Mouse (Mus musculus): ENCODE data around the gene Hist1h2ad. TPM values are rescaled to one million over a fixed set of nuclear protein-coding genes. Genes with fewer than 3 reads are reported as not detected.
A peak's percentile ranks its signal among the peaks of the same experiment; 100 is the strongest.
"Not testable (repeated sequence)": the region's sequence is repeated elsewhere in the genome, so short reads cannot be mapped to it uniquely, and the experiment has no call there.

Hist1h2ad gene
- polyA plus RNA-seq, 1 experiment from 2014 or later: 3.0 TPM

DNA sequence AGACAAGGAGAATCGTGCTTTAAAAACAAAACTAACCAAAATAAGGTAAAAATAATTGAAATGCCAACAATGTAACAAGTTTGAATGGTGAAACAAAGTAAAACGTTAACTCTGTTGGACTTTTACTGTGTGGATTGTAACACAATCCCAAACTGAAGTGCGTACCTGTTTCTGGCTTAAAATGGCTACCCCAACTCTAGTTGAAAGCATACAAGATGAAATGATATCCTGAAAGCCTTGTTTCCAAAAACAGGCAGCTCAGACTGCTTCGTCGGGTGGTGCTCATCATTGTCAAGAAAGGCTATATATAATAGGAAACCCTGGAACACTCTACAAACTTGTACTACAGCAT, 12.7 kb upstream of the Hist1h2ad start:
- H3K9ac ChIP-seq: peak overlapping the region; percentile 74
- H3K4me2 ChIP-seq (replicated peaks): peak overlapping the region; percentile 69
- H3K36me3 ChIP-seq; H3K9me3 ChIP-seq; H3K4me1 ChIP-seq; H3K27me3 ChIP-seq; ATAC-seq (ENCODE audit: low FRiP score, low read depth): not testable (repeated sequence)
- H3K27ac ChIP-seq: peak overlapping the region; percentile 96
- 0% methylated on average over 2 of the region's 5 CpGs for WGBS
- peak overlapping the region; percentile 48 for H3K4me3 ChIP-seq

DNA sequence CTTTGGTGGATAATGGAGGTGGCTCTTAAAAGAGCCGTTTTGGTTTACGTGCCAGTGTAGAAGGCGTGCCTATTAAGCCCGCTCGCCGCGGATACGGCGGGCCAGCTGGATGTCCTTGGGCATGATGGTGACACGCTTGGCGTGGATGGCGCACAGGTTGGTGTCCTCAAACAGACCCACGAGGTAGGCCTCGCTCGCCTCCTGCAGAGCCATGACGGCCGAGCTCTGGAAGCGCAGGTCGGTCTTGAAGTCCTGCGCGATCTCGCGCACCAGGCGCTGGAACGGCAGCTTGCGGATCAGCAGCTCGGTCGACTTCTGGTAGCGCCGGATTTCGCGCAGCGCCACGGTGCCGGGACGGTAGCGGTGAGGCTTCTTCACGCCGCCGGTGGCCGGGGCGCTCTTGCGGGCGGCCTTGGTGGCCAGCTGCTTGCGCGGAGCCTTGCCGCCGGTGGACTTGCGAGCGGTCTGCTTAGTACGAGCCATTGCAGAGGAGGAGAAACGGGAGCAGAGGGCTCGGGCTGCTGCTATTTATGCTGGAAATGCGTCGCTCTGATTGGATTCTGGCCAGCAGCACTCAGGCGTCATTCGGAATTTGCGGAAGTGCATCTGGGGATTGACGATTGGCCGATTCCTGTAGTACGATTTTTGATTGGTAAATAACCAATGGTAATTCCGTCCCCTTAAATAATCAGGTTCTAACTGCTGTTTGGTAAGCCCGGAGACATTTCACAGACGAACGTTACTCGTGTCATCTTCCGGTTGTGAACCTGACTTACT, 12.1 kb upstream of the Hist1h2ad start, which contains the start of gene Hist1h3e:
Gene Hist1h3e, minus strand, starts transcription at position 487 of the 777 bp plus-strand sequence.
- Histone ChIP-seq H3K4me3 (peak within 1 kb of the TSS; percentile 48), H3K9ac (peak within 1 kb of the TSS; percentile 74), H3K27ac (peak within 1 kb of the TSS; percentile 96), H3K4me2 (replicated peaks) (peak within 1 kb of the TSS; percentile 69)
- H3K4me1 ChIP-seq, H3K9me3 ChIP-seq, H3K27me3 ChIP-seq, H3K36me3 ChIP-seq: not testable (repeated sequence)
- peak; percentile 95 for ATAC-seq (ENCODE audit: low FRiP score, low read depth)
- WGBS: under 1% methylated on average over 65 of the region's 67 CpGs

DNA sequence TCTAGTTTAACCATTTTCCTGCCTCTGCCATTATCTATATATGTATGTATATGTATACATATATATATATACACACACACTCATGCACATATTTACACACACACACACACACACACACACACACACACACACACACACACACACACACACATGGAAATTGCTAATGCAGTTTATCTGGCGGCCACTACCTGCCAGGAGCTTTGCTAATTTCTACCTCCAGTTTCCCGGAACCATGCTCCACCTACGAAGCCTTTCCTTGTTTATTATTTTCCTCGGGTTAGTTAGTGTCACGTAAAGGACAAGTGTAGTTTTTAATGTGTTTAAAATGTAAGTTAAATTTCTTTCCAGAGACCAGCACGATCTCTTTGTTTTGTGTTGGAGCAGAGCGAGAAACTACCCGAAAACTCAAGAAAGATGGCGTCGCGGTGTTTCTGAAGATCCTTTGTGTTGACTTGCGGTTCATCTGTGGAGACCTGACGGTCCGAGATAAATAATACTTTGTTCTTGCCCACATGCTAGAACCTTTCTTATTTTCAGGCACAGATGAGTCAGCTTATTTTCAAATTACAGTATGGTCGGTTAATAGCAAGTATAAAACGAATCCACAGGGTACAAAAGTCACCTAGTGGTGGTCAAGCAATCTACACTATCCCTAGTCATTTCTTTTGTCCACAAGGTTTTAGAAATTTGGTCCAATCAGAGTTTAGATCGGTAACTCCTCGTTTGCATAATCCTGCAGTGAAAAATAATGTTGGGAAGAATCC, 11.3 kb upstream of the Hist1h2ad start:
- ATAC-seq (ENCODE audit: low FRiP score, low read depth): peak; percentile 68; the same call in 1 of the 2 replicates
- H3K9ac ChIP-seq: peak overlapping the region; percentile 74
- WGBS: 5% methylated on average over 18 of the region's 18 CpGs

DNA sequence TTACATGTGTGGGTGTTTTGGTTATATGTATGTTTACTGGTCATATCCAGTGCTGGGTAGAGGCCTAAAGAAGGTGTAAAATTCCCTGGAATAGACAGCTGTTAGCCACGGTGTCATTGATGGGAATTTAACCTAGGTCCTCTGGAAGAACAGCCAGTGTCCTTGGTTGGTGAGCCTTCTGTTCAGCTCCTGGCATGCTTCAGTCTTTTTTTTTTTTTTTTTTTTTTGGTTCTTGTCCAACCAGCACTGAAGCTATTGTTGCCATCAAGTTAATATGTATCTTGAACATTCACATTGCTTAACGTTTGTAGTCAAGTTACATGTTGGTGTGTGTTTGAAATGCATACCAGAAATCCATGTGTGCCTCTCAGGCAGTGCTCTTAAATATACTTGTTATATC, 9.7 kb upstream of the Hist1h2ad start:
- Histone ChIP-seq H3K4me1 (no peaks in the 10 kb centered on the region; the same call in 1 of the 2 replicates), H3K9me3 (no peaks in the 10 kb centered on the region), H3K27me3 (no peaks in the 10 kb centered on the region), H3K27ac (no peak overlapping the region), H3K9ac (no peak overlapping the region), H3K36me3 (no peaks in the 10 kb centered on the region), H3K4me2 (replicated peaks) (no peak overlapping the region), H3K4me3 (no peak overlapping the region)
- WGBS: 89% methylated on average over 2 of the region's 2 CpGs
- ATAC-seq (ENCODE audit: low FRiP score, low read depth): no peak

More for the DNA sequence above, 11.3 kb upstream of the Hist1h2ad start:
- Histone ChIP-seq H3K27ac (peak overlapping the region; percentile 96), H3K27me3 (no peaks in the 10 kb centered on the region), H3K36me3 (no peaks in the 10 kb centered on the region), H3K9me3 (no peaks in the 10 kb centered on the region), H3K4me3 (peak overlapping the region; percentile 48), H3K4me2 (replicated peaks) (peak overlapping the region; percentile 69), H3K4me1 (no peaks in the 10 kb centered on the region; the same call in 1 of the 2 replicates)

DNA sequence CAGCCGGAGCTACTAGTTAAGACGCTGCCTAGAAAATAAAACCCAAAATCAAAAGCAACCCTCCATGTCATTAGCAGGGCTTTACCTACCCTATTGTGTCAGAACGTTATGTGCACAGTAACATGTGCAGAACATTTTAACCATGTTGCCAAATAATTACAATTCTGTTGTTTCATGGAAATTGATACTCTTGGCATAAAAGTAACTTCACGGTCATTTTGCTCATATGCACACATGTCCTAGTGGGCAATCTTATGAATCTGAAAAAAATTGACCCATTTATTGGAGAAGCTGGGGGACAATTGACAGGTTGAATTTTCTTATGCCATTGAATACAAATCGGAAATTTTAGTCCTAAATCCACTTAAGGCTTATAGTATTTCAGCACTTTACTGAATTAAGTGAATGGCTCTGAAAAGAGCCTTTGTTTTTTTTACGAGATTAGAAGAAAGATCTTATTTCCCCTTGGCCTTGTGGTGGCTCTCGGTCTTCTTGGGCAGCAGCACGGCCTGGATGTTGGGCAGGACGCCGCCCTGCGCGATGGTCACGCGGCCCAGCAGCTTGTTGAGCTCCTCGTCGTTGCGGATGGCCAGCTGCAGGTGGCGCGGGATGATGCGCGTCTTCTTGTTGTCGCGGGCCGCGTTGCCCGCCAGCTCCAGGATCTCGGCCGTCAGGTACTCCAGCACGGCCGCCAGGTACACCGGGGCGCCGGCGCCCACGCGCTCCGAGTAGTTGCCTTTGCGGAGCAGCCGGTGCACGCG, 3.7 kb upstream of the Hist1h2ad start:
- not testable (repeated sequence) for H3K9me3 ChIP-seq
- peak overlapping the region; percentile 63 for H3K9ac ChIP-seq

DNA sequence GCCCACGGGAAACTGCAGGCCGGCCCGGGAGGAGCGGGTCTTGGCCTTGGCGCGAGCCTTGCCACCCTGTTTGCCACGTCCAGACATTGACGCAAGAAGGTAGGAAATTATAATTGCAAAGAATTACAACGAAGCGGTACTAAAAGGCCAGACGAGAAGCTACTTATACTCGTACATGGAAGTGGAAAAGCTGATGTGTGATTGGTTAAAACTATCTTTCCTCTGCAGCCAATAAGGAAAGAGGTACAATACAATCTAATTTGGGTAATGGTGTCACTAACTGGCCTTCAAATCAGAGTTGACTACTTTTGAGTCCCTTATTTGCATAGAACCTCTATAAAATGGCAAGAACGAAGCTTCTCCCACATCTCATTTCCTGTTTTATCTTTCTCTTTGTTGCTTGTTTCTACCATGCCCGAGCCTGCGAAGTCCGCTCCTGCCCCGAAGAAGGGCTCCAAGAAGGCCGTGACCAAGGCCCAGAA, 3.1 kb upstream of the Hist1h2ad start, which contains the start of the genes Hist1h2ae and Hist1h2bg:
Gene Hist1h2ae, minus strand, starts transcription at position 199 of the 482 bp plus-strand sequence.
Gene Hist1h2bg, plus strand, starts transcription at position 375 of the 482 bp plus-strand sequence.
- Histone ChIP-seq H3K4me3 (peak within 1 kb of the TSS; percentile 53), H3K4me2 (replicated peaks) (peak within 1 kb of the TSS; percentile 75), H3K9ac (peak within 1 kb of the TSS; percentile 80), H3K36me3 (no peaks in the 10 kb centered on the region), H3K27me3 (no peaks in the 10 kb centered on the region), H3K4me1 (peaks cover 22% of the 10 kb centered on the region), H3K9me3 (no peaks in the 10 kb centered on the region), H3K27ac (peak within 1 kb of the TSS; percentile 96)
- under 1% methylated on average over 18 of the region's 18 CpGs for WGBS
- ATAC-seq (ENCODE audit: low FRiP score, low read depth): peak; percentile 90

More for the DNA sequence above, 3.7 kb upstream of the Hist1h2ad start:
- not testable (repeated sequence) for ATAC-seq (ENCODE audit: low FRiP score, low read depth); H3K27me3 ChIP-seq; H3K36me3 ChIP-seq
- Histone ChIP-seq H3K27ac (peak overlapping the region; percentile 96), H3K4me3 (peak overlapping the region; percentile 53), H3K4me2 (replicated peaks) (peak overlapping the region; percentile 75), H3K4me1 (peaks cover 22% of the 10 kb centered on the region)
- WGBS: 1% methylated on average over 27 of the region's 41 CpGs

DNA sequence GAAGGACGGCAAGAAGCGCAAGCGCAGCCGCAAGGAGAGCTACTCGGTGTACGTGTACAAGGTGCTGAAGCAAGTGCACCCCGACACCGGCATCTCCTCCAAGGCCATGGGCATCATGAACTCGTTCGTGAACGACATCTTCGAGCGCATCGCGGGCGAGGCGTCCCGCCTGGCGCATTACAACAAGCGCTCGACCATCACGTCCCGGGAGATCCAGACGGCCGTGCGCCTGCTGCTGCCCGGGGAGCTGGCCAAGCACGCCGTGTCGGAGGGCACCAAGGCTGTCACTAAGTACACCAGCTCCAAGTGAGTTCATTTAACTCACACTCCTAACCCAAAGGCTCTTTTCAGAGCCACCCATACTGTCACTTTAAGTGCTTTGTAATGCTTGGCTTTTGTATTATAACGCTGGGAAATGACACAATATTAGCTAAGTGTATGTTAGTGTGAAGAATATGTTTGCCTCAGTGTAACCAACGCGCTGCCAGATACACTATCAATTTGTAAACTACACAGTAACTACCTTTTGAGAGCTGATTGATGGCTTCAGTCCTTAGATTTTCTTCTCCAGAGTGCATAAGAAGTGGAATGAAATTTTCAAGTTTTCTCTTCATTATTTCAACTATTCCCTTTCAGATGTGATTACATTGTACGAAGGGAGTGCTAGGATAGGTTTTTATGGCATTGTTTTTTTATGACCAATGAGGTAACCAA, 2.5 kb upstream of the Hist1h2ad start:
- WGBS: under 1% methylated on average over 16 of the region's 34 CpGs

DNA sequence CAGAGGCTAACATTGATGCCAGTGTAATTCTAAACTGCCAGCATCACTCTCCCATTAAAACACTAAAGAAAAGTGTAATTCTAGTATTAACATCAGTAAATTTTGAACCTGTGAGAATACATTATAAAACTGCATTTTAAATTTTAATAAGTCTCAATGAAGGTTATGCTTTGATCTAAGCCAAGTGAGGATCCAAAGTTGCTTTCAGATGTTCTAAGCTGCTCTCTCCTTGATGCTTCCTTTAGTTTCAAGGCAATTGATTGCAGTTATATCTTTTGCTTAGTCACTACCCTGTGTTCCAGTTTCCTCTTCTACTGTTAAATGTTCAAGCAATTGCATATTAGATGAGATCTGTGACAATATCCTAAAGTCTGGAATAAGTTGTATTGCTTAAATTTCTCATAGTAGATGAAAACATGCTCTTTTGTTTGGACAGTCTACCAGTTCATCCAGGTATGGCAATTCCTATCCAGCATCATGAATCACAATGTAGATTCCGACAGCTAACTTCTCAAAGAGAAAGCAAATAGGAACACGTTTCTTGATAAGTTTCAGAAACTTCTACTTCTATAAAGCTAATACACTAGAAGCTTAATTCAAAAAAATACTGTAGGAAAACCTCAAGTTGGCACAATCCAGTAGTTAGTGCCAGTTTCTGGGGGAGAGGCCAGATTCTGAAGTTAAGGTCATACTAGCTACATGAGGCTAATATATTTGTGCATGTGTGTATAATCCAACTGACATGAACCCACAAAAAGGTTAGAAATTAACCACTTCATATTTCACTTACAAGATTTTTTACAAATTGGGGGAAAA, 1.8 kb upstream of the Hist1h2ad start:
- Histone ChIP-seq H3K9me3 (no peaks in the 10 kb centered on the region), H3K27ac (peak overlapping the region; percentile 96), H3K4me2 (replicated peaks) (peak overlapping the region; percentile 75), H3K4me3 (peak overlapping the region; percentile 53), H3K9ac (peak overlapping the region; percentile 80), H3K36me3 (no peaks in the 10 kb centered on the region), H3K27me3 (no peaks in the 10 kb centered on the region), H3K4me1 (peaks cover 35% of the 10 kb centered on the region)
- ATAC-seq (ENCODE audit: low FRiP score, low read depth): no peak
- WGBS: 36% methylated on average over 2 of the region's 2 CpGs

More for the DNA sequence above, 2.5 kb upstream of the Hist1h2ad start:
- peak overlapping the region; percentile 80 for H3K9ac ChIP-seq
- H3K36me3 ChIP-seq; H3K9me3 ChIP-seq; ATAC-seq (ENCODE audit: low FRiP score, low read depth); H3K27me3 ChIP-seq: not testable (repeated sequence)
- H3K4me1 ChIP-seq: peaks cover 28% of the 10 kb centered on the region
- H3K4me3 ChIP-seq: peak overlapping the region; percentile 53
- peak overlapping the region; percentile 96 for H3K27ac ChIP-seq
- peak overlapping the region; percentile 75 for H3K4me2 ChIP-seq (replicated peaks)

DNA sequence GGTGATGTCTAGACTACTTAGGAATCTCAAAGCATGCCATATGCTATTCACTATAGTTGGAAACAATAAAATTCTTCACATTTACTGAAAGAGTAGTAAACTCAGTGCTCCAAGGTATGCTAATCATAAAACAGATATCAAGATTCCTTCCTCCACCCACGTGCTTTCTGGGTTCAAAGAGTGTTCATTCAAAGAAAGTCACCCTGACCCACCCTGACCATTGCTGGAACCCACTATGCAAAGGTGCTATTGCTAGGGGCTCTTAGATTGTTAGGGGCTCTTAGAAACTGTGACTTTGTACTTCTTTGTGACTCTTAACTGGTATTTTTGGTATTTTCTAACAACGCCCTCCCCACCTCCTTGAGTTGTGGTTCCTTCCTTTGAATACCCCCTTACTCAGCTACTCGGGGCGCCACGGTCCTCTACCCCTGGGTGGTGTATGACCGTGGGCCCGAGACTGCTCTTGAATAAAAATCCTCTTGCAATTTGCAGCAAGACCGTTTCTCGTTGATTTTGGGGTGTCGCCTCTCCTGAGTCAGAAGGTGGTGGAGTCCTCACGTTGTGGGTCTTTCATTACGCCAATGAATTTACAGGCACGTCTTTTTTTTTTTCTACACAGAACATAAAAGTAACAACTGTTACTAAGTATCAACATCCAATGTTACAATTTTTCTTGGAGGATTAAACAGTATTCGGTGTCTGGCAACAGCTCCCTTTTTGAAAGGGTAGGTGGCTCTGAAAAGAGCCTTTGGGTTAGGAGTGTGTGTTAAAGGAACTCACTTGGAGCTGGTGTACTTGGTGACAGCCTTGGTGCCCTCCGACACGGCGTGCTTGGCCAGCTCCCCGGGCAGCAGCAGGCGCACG, 915 bp upstream of the Hist1h2ad start:
- not testable (repeated sequence) for ATAC-seq (ENCODE audit: low FRiP score, low read depth); H3K36me3 ChIP-seq; H3K9me3 ChIP-seq; H3K27me3 ChIP-seq
- Histone ChIP-seq H3K9ac (peak overlapping the region; percentile 80), H3K27ac (peak overlapping the region; percentile 96), H3K4me3 (peak overlapping the region; percentile 53), H3K4me2 (replicated peaks) (peak overlapping the region; percentile 75), H3K4me1 (peaks cover 35% of the 10 kb centered on the region)
- WGBS: 10% methylated on average over 20 of the region's 20 CpGs
